Mouse (Mus musculus) MEL-GATA-1-ER (cell line): ENCODE data around the gene Gm17657.

Experiments
- DNase-seq: peaks from one replicate; pipeline ENCODE4 v3.0.0-alpha.2; 2012; ENCODE audit warnings: low read depth; ENCODE audit errors: extremely low read depth

The Gm17657 gene

DNA sequence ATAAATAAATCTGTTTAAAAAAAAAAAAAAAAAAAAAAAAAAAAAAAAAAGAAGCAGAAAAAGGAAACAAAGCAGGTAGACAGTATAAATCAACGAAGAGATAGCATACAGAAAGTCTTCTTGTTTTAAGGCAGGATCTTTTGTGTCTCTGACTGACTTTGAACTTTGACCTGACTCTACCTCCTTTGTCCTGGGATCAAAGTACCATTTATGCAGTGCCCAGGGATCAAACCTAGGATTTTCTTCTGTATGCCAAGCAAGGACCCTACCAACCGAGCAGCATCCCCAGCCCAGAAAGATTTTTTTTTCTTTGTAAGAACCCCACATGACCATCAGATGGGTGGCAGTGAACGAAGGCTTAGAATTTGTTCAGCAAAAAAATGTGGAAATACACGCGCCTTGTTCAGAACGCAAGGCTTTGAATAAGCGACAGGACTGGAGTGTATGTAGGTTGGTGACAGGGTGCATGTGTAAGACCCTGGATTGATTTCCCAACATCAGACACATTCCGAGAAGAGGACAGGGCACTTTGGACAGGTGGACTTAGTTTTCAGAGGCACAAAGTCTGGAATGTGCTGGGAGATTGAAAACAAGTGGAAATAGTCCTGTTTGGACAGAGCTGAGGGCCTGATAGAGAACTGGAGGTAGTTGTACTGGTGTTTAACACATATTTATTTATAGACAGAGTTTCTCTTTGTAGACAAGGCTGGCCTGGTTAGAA, 61.0 kb downstream of the Gm17657 start:
- DNase-seq, result no peak

DNA sequence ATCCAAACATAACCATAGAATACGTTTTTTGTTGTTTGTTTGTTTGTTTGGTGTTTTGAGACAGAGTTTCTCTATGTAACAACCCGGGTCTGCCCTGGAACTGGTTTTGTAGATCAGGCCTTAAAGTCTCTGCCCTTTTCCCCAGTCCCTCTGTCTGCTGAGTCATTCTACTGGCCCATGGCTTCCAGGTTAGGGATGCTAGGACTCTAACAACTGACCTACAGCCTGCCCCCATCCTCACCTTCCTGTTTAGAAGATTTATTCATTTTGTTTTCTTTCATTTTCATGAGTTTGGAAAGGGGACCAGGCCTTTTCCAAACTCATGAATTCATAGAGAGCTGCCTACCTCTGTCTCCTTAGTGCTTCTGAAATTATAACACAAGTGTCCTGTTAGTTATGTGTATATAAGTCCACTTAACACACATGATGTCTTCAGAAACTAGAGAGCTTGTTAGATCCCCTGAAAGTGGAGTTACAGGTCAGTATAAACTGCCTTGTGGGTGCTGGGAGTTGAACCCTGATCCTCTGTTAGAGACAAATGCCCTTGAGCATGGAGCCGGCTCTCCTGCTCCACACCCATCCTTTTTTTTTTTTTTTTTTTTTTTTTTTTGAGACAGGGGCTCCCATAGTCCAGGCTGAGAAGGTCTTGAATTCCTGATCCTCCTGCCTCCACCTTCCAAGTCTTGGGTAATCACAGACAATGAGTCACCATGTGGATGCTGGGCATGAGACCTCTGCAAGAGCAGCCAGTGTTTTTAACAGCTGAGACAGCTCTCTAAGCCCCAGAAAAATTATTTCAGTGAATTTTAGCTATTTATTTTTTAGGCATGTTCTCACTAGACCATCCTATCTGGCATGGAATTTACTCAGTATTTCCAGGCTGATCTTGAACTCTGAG, 63.9 kb downstream of the Gm17657 start:
- DNase-seq, result no peak

DNA sequence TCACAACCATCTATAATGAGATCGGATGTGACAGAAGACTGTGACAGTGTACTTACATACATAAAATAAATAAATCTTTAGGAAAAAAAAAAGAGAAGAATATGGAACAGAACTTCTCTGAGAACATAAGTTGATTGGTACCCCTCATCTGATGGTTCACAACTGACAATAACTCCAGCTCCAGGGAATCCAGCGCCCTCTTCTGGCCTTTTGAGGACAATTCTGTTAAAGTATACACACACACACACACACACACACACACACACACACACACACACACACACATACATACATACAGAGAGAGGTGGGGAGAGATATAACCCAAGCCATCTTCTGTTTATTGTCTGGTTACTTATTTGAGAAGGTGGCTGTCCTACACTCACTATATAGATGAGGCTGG, 65.0 kb downstream of the Gm17657 start:
- DNase-seq, result no peak

DNA sequence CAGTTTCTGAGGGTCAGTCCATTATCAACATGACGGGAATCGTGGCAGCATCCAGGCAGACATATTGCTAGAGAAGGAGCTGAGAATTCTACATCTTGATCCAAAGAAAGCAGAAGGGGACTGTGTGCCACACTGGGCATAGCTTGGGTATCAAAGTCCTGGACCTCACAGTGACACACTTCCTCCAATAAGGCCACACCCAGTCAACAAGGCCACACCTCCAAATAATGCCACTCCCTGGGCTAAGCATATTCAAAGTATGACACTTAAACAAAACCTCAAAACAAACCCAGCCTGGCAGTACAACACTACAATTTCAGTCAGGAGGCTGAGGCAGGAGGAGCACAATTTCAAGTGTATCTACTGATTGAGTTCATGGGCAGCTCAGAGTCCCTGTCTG, 66.2 kb downstream of the Gm17657 start:
- DNase-seq, result no peak

DNA sequence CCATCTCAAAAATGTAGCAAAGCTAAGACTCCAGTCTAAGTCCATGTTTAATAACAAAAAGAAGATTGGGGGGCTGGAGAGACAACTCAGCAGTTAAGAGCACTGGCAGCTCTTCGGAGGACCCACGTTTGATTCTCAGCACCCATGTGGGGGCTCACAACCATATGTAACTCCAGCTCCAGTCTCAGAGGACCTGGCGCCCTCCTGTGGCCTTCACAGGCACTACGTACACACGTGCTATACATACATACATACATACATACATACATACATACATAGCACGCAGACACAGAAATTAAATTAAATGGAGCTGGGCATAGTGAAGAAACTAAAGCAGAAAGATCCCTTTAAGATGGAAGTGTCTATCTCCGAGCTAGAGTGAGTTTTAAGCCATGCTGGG, 66.8 kb downstream of the Gm17657 start:
- no peak for DNase-seq

DNA sequence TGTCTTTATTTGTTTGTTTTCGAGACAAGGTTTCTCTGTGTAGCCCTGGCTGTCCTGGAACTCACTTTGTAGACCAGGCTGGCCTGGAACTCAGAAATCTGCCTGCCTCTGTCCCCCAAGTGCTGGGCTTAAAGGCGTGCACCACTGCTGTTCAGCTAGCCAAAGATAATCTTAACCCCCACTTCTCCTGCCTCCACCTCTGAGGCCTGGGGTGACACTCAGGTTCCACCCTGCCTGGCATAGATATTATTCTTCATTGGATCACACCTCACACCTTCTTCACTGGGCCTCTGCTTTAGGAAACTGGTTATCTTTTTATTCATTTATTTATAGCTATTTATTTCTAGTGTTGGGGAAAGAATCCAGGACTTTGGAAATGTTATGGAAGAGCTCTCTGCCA, 69.2 kb downstream of the Gm17657 start:
- DNase-seq, result no peak

DNA sequence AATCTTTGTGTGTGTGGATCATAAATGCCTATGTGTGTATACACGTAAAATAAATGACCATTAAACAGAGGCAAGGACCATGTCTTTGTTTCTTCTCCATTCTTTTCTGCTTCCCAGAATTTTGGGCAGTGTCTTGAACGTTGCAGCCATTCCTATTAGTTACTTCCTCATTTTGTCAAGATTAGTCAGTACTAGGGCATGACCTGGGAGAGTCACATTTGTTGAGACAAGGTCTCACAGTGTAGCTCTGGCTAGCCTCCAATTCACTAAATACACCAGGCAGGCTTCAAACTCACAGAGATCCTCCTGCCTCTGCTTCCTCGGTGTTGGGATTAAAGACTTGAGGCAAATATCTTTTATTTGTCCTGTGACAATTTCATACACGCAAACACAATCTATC, 71.2 kb downstream of the Gm17657 start:
- DNase-seq, result peak; percentile 50

DNA sequence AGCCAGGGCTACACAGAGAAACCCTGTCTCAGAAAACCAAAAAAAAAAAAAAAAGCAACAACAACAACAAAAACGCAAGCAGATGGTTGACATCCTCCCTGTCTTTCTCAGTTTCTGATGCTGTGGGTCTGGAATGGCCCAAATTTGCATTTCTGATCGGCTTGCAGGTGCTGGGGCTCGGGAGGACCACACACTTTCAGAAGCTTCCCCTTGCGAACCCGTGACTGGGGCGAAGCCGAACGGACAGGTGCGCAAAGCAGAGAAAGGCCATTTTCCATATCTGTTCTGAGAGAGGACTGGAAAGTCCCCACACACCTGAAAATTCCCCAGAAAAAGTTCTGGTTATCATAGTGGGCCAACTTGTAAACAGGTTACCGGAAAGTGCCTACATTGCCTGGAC, 72.1 kb downstream of the Gm17657 start:
- no peak for DNase-seq

DNA sequence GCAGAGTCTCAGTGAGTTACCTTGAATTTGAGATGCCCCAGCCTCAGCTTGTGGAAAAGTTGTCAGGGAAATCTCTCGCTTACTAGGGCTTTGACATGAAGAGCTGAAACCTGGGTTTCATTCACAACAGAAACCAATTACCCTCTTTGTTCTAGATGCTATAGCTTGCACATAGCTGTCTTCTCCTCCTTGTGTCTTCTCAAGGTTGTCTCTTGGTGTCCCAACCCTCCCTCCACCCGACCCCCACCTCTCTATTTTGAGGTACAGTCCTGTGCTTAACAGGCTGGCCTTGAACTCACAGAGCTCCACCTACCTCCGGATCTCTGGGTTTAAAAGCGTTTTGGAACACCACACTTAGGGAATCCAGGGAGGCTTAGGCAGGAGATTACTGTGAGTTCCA, 73.0 kb downstream of the Gm17657 start:
- no peak for DNase-seq

DNA sequence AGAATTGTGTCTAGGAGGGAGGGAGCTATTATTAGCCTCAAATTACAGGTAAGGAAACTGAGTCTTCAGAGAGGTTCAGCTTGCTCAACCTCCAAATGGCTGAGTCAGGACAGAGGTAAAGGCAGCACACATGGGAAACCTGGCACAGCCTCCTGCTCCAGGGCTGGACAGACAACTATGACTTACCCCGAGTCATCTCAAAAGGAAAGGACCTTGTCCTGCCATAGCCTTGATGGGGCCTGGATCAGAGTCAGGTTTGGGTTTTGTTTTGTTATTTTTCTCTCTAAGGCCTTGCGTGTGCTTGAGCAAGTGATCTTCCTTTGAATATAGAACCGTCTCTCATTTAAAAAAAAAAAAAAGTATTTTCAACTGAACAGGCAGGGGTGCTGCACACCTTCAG, 74.3 kb downstream of the Gm17657 start:
- no peak for DNase-seq

DNA sequence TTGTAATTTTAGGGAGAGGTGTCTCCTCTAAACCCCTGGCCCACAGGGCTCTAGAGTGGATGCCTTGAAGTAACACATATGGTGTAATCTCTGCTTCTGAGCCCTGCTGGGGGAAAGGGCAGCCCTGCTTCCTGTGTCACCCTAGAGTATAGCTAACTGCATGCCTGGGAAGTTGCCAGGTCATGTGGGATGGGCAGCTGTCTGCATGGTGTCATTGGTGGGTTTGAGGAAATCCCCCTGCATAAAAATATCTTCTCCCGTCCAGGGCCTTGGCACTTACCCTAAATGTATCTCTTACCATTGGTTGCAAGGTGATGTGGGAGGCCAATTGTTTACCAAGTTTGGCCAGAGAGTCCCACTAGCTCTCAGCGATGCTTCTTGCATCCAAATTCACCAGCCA, 75.4 kb downstream of the Gm17657 start:
- no peak for DNase-seq

DNA sequence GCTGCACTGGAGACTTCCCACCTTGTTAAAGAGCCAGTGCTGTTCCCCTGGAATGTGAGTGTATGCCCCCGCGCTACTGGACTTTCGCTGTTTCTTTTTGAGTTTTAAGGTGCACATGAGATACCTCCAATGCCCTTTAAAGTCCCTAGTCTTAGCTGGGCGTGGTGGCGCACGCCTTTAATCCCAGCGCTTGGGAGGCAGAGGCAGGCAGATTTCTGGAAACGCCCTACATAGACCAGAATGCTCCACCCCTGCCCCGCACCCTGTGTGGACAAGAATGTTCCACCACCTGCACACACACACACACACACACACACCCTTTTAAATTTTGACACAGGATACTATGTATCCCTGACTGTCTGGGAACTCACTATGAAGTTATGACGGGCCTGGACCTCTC, 76.0 kb downstream of the Gm17657 start:
- no peak for DNase-seq
